Mouse (Mus musculus) MEL (cell line): ENCODE results near the gene Tmem235.

Source experiments
- CTCF ChIP-seq, 3 experiments: IDR thresholded peaks in 2 of 3; conservative IDR thresholded peaks in 1 of 3; 2 replicates each; pipeline ENCODE4 v1.5.1; 2011 to 2012; ENCODE audit warnings: low read length in 3 of 3, low read depth in 2 of 3, mild to moderate bottlenecking in 2 of 3, improper control_type of control experiment in 1 of 3, inconsistent platforms in 1 of 3, mixed read lengths in 1 of 3, moderate library complexity in 1 of 3; ENCODE audit not compliant: control insufficient read depth in 1 of 3, insufficient read depth in 1 of 3, poor library complexity in 1 of 3, severe bottlenecking in 1 of 3
- MAZ ChIP-seq: IDR thresholded peaks from 2 replicates; pipeline ENCODE4 v1.6.1; 2012; ENCODE audit warnings: low read depth, mild to moderate bottlenecking, inconsistent platforms, low read length, improper control_type of control experiment
- MYC ChIP-seq: IDR thresholded peaks from 2 replicates; pipeline ENCODE4 v1.6.1; 2011; ENCODE audit warnings: low read depth, mild to moderate bottlenecking, low read length, improper control_type of control experiment, moderate library complexity
- POLR2A ChIP-seq, 2 experiments: IDR thresholded peaks; 2 replicates each; pipeline ENCODE4 v1.6.1; 2011 to 2012; ENCODE audit warnings: low read length in 2 of 2, mild to moderate bottlenecking in 2 of 2, control low read depth in 1 of 2, improper control_type of control experiment in 1 of 2, low read depth in 1 of 2, moderate library complexity in 1 of 2; ENCODE audit not compliant: control insufficient read depth in 1 of 2, insufficient read depth in 1 of 2, poor library complexity in 1 of 2
- SMC3 ChIP-seq: IDR thresholded peaks from 2 replicates; pipeline ENCODE4 v1.6.1; 2011; ENCODE audit warnings: low read depth, low read length, improper control_type of control experiment
- UBTF ChIP-seq: IDR thresholded peaks from 2 replicates; pipeline ENCODE4 v1.6.1; 2012; ENCODE audit warnings: low read depth, mild to moderate bottlenecking, inconsistent platforms, low read length, improper control_type of control experiment, moderate library complexity, borderline replicate concordance; ENCODE audit not compliant: insufficient read depth
- USF2 ChIP-seq, 2 experiments: IDR thresholded peaks; 2 replicates each; pipeline ENCODE4 v1.6.1; 2011 to 2012; ENCODE audit warnings: improper control_type of control experiment in 2 of 2, low read length in 2 of 2, borderline replicate concordance in 1 of 2, inconsistent platforms in 1 of 2, low read depth in 1 of 2, mild to moderate bottlenecking in 1 of 2; ENCODE audit not compliant: insufficient read depth in 1 of 2

DNA sequence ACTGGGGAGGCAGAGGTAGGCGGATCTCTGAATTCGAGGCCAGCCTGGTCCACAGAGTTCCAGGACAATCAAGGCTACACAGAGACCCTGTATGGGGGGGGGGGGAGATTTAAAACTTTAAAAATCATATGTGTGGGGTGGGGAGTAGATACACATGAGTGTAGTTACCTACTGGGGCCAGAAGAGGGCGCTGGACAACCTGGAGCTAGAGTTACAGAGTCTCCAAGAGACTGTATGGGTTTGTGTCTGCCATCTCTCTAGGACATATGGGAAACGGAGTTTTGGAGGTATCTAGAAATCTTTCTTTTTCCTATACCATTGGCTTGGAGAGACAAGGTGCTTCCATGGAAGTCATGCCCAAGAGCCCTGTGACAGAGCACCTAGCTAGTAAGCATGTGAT, 13.9 kb downstream of the Tmem235 start:
- TF ChIP-seq CTCF (IDR thresholded peaks at IDR 0.05 in 2 of 3, conservative IDR thresholded peaks at IDR 0.05 in 1 of 3; ENCODE audit: control insufficient read depth in 1 of 3, insufficient read depth in 1 of 3, low read depth in 2 of 3, low read length in 3 of 3, poor library complexity in 1 of 3, severe bottlenecking in 1 of 3) (peak; percentile 65 to 72 (median 66)), SMC3 (peak; percentile 58), USF2 (IDR thresholded peaks at IDR 0.05; ENCODE audit: borderline replicate concordance in 1 of 2, insufficient read depth in 1 of 2, low read depth in 1 of 2, low read length in 2 of 2) (no peak), MYC (no peak), MAZ (no peak), POLR2A (IDR thresholded peaks at IDR 0.05; ENCODE audit: control insufficient read depth in 1 of 2, insufficient read depth in 1 of 2, low read depth in 1 of 2, low read length in 2 of 2, poor library complexity in 1 of 2) (no peak), UBTF (no peak)
